Mouse (Mus musculus) kidney, adult 2 months (tissue): ENCODE measurements around the gene Hs3st3a1.

ENCODE experiments used
- CTCF ChIP-seq: fragments of 200-500 bp; conservative IDR thresholded peaks from 2 replicates; pipeline ENCODE4 v1.5.1; 2011; ENCODE audit warnings: low read depth, mild to moderate bottlenecking, control low read depth, low read length, moderate library complexity, mixed read lengths; ENCODE audit not compliant: insufficient read depth, insufficient read length
- POLR2A ChIP-seq: fragments of 200-500 bp; IDR thresholded peaks from one replicate; pipeline ENCODE4 v1.6.1; 2011; ENCODE audit warnings: low read depth, low read length, control low read depth

DNA sequence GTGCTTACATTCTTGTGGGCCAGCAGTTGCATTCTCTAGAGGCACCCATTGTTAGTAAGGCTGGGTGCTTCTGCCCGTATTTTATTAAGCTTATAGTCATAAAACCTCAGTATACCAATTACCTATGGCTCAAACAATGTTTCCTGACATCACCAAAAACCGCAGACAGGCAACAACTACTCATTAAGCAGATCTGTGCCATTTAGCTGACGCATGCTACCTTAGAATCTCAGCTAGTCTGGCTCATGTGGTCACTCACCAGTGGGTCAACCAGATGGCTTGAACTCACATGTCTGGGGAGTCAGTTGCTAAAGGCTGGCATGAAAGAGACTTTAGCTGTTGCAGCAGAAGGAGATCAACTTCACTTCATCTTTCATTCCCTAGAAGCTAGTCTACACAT lies 67.9 kb downstream of the Hs3st3a1 start:
- TF ChIP-seq CTCF (no peak), POLR2A (no peak)
